Mouse (Mus musculus): ENCODE measurements around the gene Olfr1382. TPM values are rescaled to one million over a fixed set of nuclear protein-coding genes. Genes with fewer than 3 reads are reported as not detected.

The Olfr1382 gene
- polyA plus RNA-seq, 1 experiment from 2014 or later, result not detected

Other genes starting within 250 kb of the Olfr1382 start
- gene Olfr1393, start 249.9 kb upstream of the Olfr1382 start, polyA plus RNA-seq (2016; fragmentation: Nextera tagmentation; extraction: Ambion mirVana), result not detected in 2 replicates
- gene Olfr1392, start 243.0 kb upstream of the Olfr1382 start, polyA plus RNA-seq (2016; fragmentation: Nextera tagmentation; extraction: Ambion mirVana), result not detected in 2 replicates
- gene Olfr10, start 223.5 kb upstream of the Olfr1382 start, polyA plus RNA-seq (2016; fragmentation: Nextera tagmentation; extraction: Ambion mirVana), result not detected in 2 replicates
- gene Olfr1391, start 205.5 kb upstream of the Olfr1382 start, polyA plus RNA-seq (2016; fragmentation: Nextera tagmentation; extraction: Ambion mirVana), result not detected in 2 replicates
- gene Olfr1390, start 193.1 kb upstream of the Olfr1382 start, polyA plus RNA-seq (2016; fragmentation: Nextera tagmentation; extraction: Ambion mirVana), result not detected in 2 replicates
- not detected in 2 replicates for gene Olfr1389, start 105.2 kb upstream of the Olfr1382 start, polyA plus RNA-seq (2016; fragmentation: Nextera tagmentation; extraction: Ambion mirVana)
- 0.09 TPM in 2 replicates for gene Olfr1388, start 91.6 kb upstream of the Olfr1382 start, polyA plus RNA-seq (2016; fragmentation: Nextera tagmentation; extraction: Ambion mirVana)
- gene Olfr1387, start 72.9 kb upstream of the Olfr1382 start, polyA plus RNA-seq (2016; fragmentation: Nextera tagmentation; extraction: Ambion mirVana), result not detected in 2 replicates
- gene Olfr1386, start 63.2 kb upstream of the Olfr1382 start, polyA plus RNA-seq (2016; fragmentation: Nextera tagmentation; extraction: Ambion mirVana), result not detected in 2 replicates
- gene Olfr1385, start 39.2 kb upstream of the Olfr1382 start, polyA plus RNA-seq (2016; fragmentation: Nextera tagmentation; extraction: Ambion mirVana), result not detected in 2 replicates
- gene Olfr1384, start 21.5 kb upstream of the Olfr1382 start, polyA plus RNA-seq (2016; fragmentation: Nextera tagmentation; extraction: Ambion mirVana), result not detected in 2 replicates
- not detected in 2 replicates for gene Olfr1383, start 8.6 kb upstream of the Olfr1382 start, polyA plus RNA-seq (2016; fragmentation: Nextera tagmentation; extraction: Ambion mirVana)
- gene Olfr1381, start 15.2 kb downstream of the Olfr1382 start, polyA plus RNA-seq (2016; fragmentation: Nextera tagmentation; extraction: Ambion mirVana), result not detected in 2 replicates
- gene Olfr1380, start 28.6 kb downstream of the Olfr1382 start, polyA plus RNA-seq (2016; fragmentation: Nextera tagmentation; extraction: Ambion mirVana), result not detected in 2 replicates
- gene Flt4, start 81.0 kb downstream of the Olfr1382 start, polyA plus RNA-seq (2016; fragmentation: Nextera tagmentation; extraction: Ambion mirVana), result 3.3 and 4.0 TPM in 2 replicates
- gene Scgb3a1, start 135.4 kb downstream of the Olfr1382 start, polyA plus RNA-seq (2016; fragmentation: Nextera tagmentation; extraction: Ambion mirVana), result not detected in 2 replicates
- gene Cnot6, start 184.5 kb downstream of the Olfr1382 start, polyA plus RNA-seq (2016; fragmentation: Nextera tagmentation; extraction: Ambion mirVana), result 92.2 and 93.1 TPM in 2 replicates

Measured in hindbrain, embryonic 12.5 days (tissue).